Mouse (Mus musculus) testis, postnatal 14 days (tissue): Measurements from ENCODE around the gene Glcci1.
"Not testable (repeated sequence)": the region's sequence is repeated elsewhere in the genome, so short reads cannot be mapped to it uniquely, and the experiment has no call there.

Source experiments
- DNase-seq: peaks from one replicate; pipeline ENCODE4 v3.0.0; 2021; ENCODE audit warnings: low spot score

The Glcci1 gene

GRCm38 (mm10) chr6:8495109-8495826, 14.1 kb upstream of the Glcci1 start:
- DNase-seq, result no peak

GRCm38 (mm10) chr6:8495827-8496222, 13.6 kb upstream of the Glcci1 start:
- no peak for DNase-seq

GRCm38 (mm10) chr6:8497234-8497867, 12.0 kb upstream of the Glcci1 start:
- no peak for DNase-seq

- no peak for DNase-seq
These were observed 11.5 kb upstream of the Glcci1 start for GRCm38 (mm10) chr6:8497868-8498257.

GRCm38 (mm10) chr6:8498961-8499360, 10.4 kb upstream of the Glcci1 start:
- no peak for DNase-seq

- no peak for DNase-seq
These were observed 5.4 kb upstream of the Glcci1 start for GRCm38 (mm10) chr6:8503953-8504352.

- no peak for DNase-seq
These were observed 4.7 kb upstream of the Glcci1 start for GRCm38 (mm10) chr6:8504521-8505228.

GRCm38 (mm10) chr6:8506631-8507030, 2.8 kb upstream of the Glcci1 start:
- no peak for DNase-seq

- peak; percentile 99 for DNase-seq
These were observed 390 bp upstream of the Glcci1 start for GRCm38 (mm10) chr6:8508883-8509536.

GRCm38 (mm10) chr6:8509961-8510863, 812 bp downstream of the Glcci1 start:
- DNase-seq, result peak; percentile 69

- no peak for DNase-seq
These were observed 1.5 kb downstream of the Glcci1 start for GRCm38 (mm10) chr6:8510864-8511428.

GRCm38 (mm10) chr6:8511447-8511846, 2.0 kb downstream of the Glcci1 start:
- DNase-seq, result no peak

- DNase-seq, result no peak
These were observed 3.0 kb downstream of the Glcci1 start for GRCm38 (mm10) chr6:8512416-8512815.

- DNase-seq, result no peak
These were observed 10.3 kb downstream of the Glcci1 start for GRCm38 (mm10) chr6:8519687-8520086.

GRCm38 (mm10) chr6:8521231-8521630, 11.8 kb downstream of the Glcci1 start:
- DNase-seq, result no peak

GRCm38 (mm10) chr6:8524717-8525116, 15.3 kb downstream of the Glcci1 start:
- no peak for DNase-seq

- no peak for DNase-seq
These were observed 21.9 kb downstream of the Glcci1 start for GRCm38 (mm10) chr6:8531104-8531894.

GRCm38 (mm10) chr6:8536944-8537343, 27.5 kb downstream of the Glcci1 start:
- DNase-seq, result no peak

- DNase-seq, result not testable (repeated sequence)
These were observed 32.1 kb downstream of the Glcci1 start for GRCm38 (mm10) chr6:8541531-8541930.

GRCm38 (mm10) chr6:8544822-8545221, 35.4 kb downstream of the Glcci1 start:
- no peak for DNase-seq
